ENCODE assay signal across 12 mouse cellular contexts in genomic region chr17:70754041-70754440, GRCm38 (mm10).
A peak's percentile ranks its signal among the peaks of the same experiment; 100 is the strongest.
DNase-seq lines count a peak whose midpoint lies in the region; ATAC-seq and TF ChIP-seq lines count a peak whose summit lies in the region.
"Had no signal": no experiment of that assay in that cellular context is flagged by ENCODE, and none has a peak within 500 bp of the region (broad histone marks: within the 10 kb centered on the region; RNA-seq: fewer than 3 reads in every experiment).

No protein-coding gene starts in this region.

- peaks cover 5% of the 10 kb centered on the region; the same call in 1 of the 2 replicates for H3K4me1 ChIP-seq in lung, postnatal 0 days (ENCODE audit: insufficient read depth, low read depth, low read length)
- peaks cover 18% of the 10 kb centered on the region for H3K4me1 ChIP-seq in embryonic facial prominence, embryonic 14.5 days (ENCODE audit: control insufficient read depth, insufficient read depth, low read length)
- no peaks in the 10 kb centered on the region; the same call in 1 of the 2 replicates for H3K4me1 ChIP-seq in kidney, postnatal 0 days (replicated peaks; ENCODE audit: insufficient read depth, low read length)
- no peaks in the 10 kb centered on the region; the same call in 1 of the 2 replicates for H3K4me1 ChIP-seq in stomach, postnatal 0 days (replicated peaks; ENCODE audit: control insufficient read depth, insufficient read depth)

- TF ChIP-seq EP300 in lung, postnatal 0 days (IDR thresholded peaks at IDR 0.05): no peak
- TF ChIP-seq EP300 in stomach, postnatal 0 days (optimal IDR thresholded peaks at IDR 0.05): no peak

- H3K9me3 ChIP-seq in lung, postnatal 0 days (ENCODE audit: low read length): no peaks in the 10 kb centered on the region
- H3K9me3 ChIP-seq in embryonic facial prominence, embryonic 14.5 days (ENCODE audit: control insufficient read depth, low read length): no peaks in the 10 kb centered on the region
- H3K9me3 ChIP-seq in kidney, postnatal 0 days (replicated peaks; ENCODE audit: low read length): no peaks in the 10 kb centered on the region
- no peaks in the 10 kb centered on the region for H3K9me3 ChIP-seq in stomach, postnatal 0 days (ENCODE audit: control insufficient read depth, low read length)
- H3K9me3 ChIP-seq: midbrain, embryonic 13.5 days had no signal

- no peaks in the 10 kb centered on the region for H3K27me3 ChIP-seq in lung, postnatal 0 days (replicated peaks; ENCODE audit: insufficient read depth, low read length)
- no peaks in the 10 kb centered on the region for H3K27me3 ChIP-seq in embryonic facial prominence, embryonic 14.5 days (replicated peaks; ENCODE audit: control insufficient read depth, insufficient read depth, low read length)
- H3K27me3 ChIP-seq in kidney, postnatal 0 days (ENCODE audit: insufficient read depth, low read length): no peaks in the 10 kb centered on the region
- H3K27me3 ChIP-seq in stomach, postnatal 0 days (ENCODE audit: control insufficient read depth, insufficient read depth, low read length): no peaks in the 10 kb centered on the region

- 70% methylated on average over 9 of the region's 9 CpGs for WGBS in lung, postnatal 0 days
- WGBS in embryonic facial prominence, embryonic 14.5 days: 64% methylated on average over 9 of the region's 9 CpGs
- 54% methylated on average over 9 of the region's 9 CpGs for WGBS in kidney, postnatal 0 days
- WGBS in stomach, postnatal 0 days: 83% methylated on average over 9 of the region's 9 CpGs

- no peak for DNase-seq in lung, postnatal 0 days (ENCODE audit: low spot score)
- DNase-seq in lung, postnatal 4 days: no peak
- no peak for DNase-seq in embryonic facial prominence, embryonic 14.5 days (ENCODE audit: low spot score)
- no peak for DNase-seq in kidney, postnatal 0 days (ENCODE audit: low spot score)
- DNase-seq in stomach, postnatal 0 days (ENCODE audit: low spot score): no peak
- no peak for DNase-seq in natural killer cell, adult 2 months (ENCODE audit: low spot score in 2 of 2)
- no peak for DNase-seq in frontal cortex, adult 2 months (ENCODE audit: extremely low spot score in 1 of 2, low spot score in 1 of 2)
- DNase-seq: gastrocnemius, postnatal 10 days; spleen, adult 18-20 months; thymus, postnatal 14 days had no signal

- no peak for TF ChIP-seq CTCF in lung, postnatal 0 days (IDR thresholded peaks at IDR 0.05)
- no peak for TF ChIP-seq CTCF in kidney, postnatal 0 days (IDR thresholded peaks at IDR 0.05; ENCODE audit: low read depth)
- TF ChIP-seq CTCF in stomach, postnatal 0 days (IDR thresholded peaks at IDR 0.05; ENCODE audit: low read depth): no peak

- H3K4me3 ChIP-seq in lung, postnatal 0 days (ENCODE audit: low read depth, low read length): no peak overlapping the region
- H3K4me3 ChIP-seq in embryonic facial prominence, embryonic 14.5 days (ENCODE audit: low read depth, low read length): no peak overlapping the region
- H3K4me3 ChIP-seq in kidney, postnatal 0 days (replicated peaks; ENCODE audit: low read depth, low read length): no peak overlapping the region
- no peak overlapping the region for H3K4me3 ChIP-seq in stomach, postnatal 0 days (ENCODE audit: low read depth, low read length)
- H3K4me3 ChIP-seq: midbrain, embryonic 13.5 days had no signal

- H3K27ac ChIP-seq in lung, postnatal 0 days (ENCODE audit: low read length): peak overlapping the region; percentile 32; the same call in 1 of the 2 replicates
- peak overlapping the region; percentile 48 for H3K27ac ChIP-seq in embryonic facial prominence, embryonic 14.5 days (replicated peaks; ENCODE audit: low read depth, low read length)
- H3K27ac ChIP-seq in kidney, postnatal 0 days: peak overlapping the region; percentile 90
- peak overlapping the region; percentile 40; the same call in 1 of the 2 replicates for H3K27ac ChIP-seq in stomach, postnatal 0 days (replicated peaks)
- H3K27ac ChIP-seq: midbrain, embryonic 13.5 days had no signal

- no peak overlapping the region for H3K4me2 ChIP-seq in lung, postnatal 0 days (replicated peaks; ENCODE audit: low read depth, low read length)
- no peak overlapping the region for H3K4me2 ChIP-seq in embryonic facial prominence, embryonic 14.5 days (ENCODE audit: low read depth, low read length)
- H3K4me2 ChIP-seq in kidney, postnatal 0 days (ENCODE audit: low read length): no peak overlapping the region
- H3K4me2 ChIP-seq in stomach, postnatal 0 days (replicated peaks; ENCODE audit: low read depth): no peak overlapping the region
- H3K4me2 ChIP-seq: liver, embryonic 11.5 days had no signal

- no peak for ATAC-seq in lung, postnatal 0 days
- ATAC-seq in embryonic facial prominence, embryonic 14.5 days (ENCODE audit: low read depth): no peak
- ATAC-seq in kidney, postnatal 0 days (replicated peaks; ENCODE audit: low FRiP score, low read depth): peak; percentile 67
- no peak for ATAC-seq in stomach, postnatal 0 days (ENCODE audit: low FRiP score, low TSS enrichment)
- ATAC-seq: midbrain, embryonic 13.5 days had no signal

- H3K9ac ChIP-seq in lung, postnatal 0 days (replicated peaks; ENCODE audit: low read depth): no peak overlapping the region
- H3K9ac ChIP-seq in embryonic facial prominence, embryonic 14.5 days (ENCODE audit: low read depth, low read length): no peak overlapping the region
- H3K9ac ChIP-seq in kidney, postnatal 0 days (ENCODE audit: low read depth, low read length): no peak overlapping the region
- no peak overlapping the region for H3K9ac ChIP-seq in stomach, postnatal 0 days (ENCODE audit: low read length)
- H3K9ac ChIP-seq: midbrain, embryonic 13.5 days had no signal

- no peaks in the 10 kb centered on the region for H3K36me3 ChIP-seq in lung, postnatal 0 days (ENCODE audit: insufficient read depth, low read length)
- no peaks in the 10 kb centered on the region for H3K36me3 ChIP-seq in embryonic facial prominence, embryonic 14.5 days (ENCODE audit: control insufficient read depth, insufficient read depth, low read length)
- H3K36me3 ChIP-seq in kidney, postnatal 0 days (ENCODE audit: insufficient read depth, low read length): no peaks in the 10 kb centered on the region
- H3K36me3 ChIP-seq in stomach, postnatal 0 days (ENCODE audit: control insufficient read depth, insufficient read depth, low read length): no peaks in the 10 kb centered on the region
- H3K36me3 ChIP-seq: midbrain, embryonic 13.5 days had no signal

Comparison
In these comparisons a context has a peak if more than half of its experiments do, and no peak if none do; other contexts are left out.
1. H3K27ac ChIP-seq: peak in every context shown above with its lines; median percentile 90 in kidney, postnatal 0 days; 48 in embryonic facial prominence, embryonic 14.5 days; 40 in stomach, postnatal 0 days; 32 in lung, postnatal 0 days.